Comparison of ENCODE assay signal across 30 mouse cellular contexts in the genomic region with DNA sequence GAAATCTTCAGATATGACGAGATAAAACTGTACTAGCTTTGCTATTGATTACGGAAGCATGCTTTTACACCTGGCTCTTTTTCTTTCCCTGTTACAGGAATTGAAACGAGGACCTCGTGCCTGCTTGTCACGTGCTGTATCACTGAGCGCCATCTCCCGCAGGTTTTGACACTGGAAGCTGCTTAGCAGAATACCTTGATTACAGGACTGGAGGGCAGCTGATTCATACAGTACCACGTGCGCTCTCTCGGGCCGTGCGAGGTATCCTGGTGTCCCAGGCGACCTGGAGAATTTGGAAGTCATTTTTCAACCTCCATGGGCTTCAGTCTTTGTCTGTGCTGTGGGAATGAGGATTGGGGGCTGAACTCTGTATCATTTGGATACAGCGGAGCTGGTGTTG.
A peak's percentile ranks its signal among the peaks of the same experiment; 100 is the strongest.
DNase-seq lines count a peak whose midpoint lies in the region; ATAC-seq lines count a peak whose summit lies in the region.
"Had no signal": no experiment of that assay in that cellular context is flagged by ENCODE, and none has a peak within 500 bp of the region (broad histone marks: within the 10 kb centered on the region; RNA-seq: fewer than 3 reads in every experiment).

No protein-coding gene starts in this region.

- no peak overlapping the region for H3K9ac ChIP-seq in hindbrain, embryonic 15.5 days
- no peak overlapping the region; the same call in 1 of the 2 replicates for H3K9ac ChIP-seq in midbrain, embryonic 16.5 days (ENCODE audit: low read depth, low read length)
- no peak overlapping the region for H3K9ac ChIP-seq in kidney, embryonic 14.5 days (ENCODE audit: low read depth, low read length)
- H3K9ac ChIP-seq: embryonic facial prominence, embryonic 12.5 days; heart, embryonic 12.5 days; limb, embryonic 15.5 days; liver, embryonic 13.5 days had no signal

- no peak overlapping the region; the same call in 1 of the 2 replicates for H3K4me2 ChIP-seq in hindbrain, embryonic 15.5 days
- no peak overlapping the region for H3K4me2 ChIP-seq in midbrain, embryonic 16.5 days (ENCODE audit: low read length)
- H3K4me2 ChIP-seq in kidney, embryonic 14.5 days (replicated peaks; ENCODE audit: low read depth, low read length) = no peak overlapping the region
- H3K4me2 ChIP-seq: embryonic facial prominence, embryonic 12.5 days; heart, embryonic 12.5 days; intestine, embryonic 15.5 days; limb, embryonic 15.5 days; liver, embryonic 13.5 days had no signal

- intact Hi-C loops in heart, postnatal 25 days (cut with DNase I) = loop anchor here (5.0 kb wide), 1 partner anchor 50 kb away; no protein-coding TSS in a partner anchor

- WGBS in hindbrain, embryonic 10.5 days = 88% methylated on average over 14 of the region's 14 CpGs
- WGBS in hindbrain, embryonic 15.5 days = 44% methylated on average over 14 of the region's 14 CpGs
- 64% methylated on average over 14 of the region's 14 CpGs for WGBS in midbrain, embryonic 16.5 days
- WGBS in kidney, embryonic 14.5 days = 84% methylated on average over 14 of the region's 14 CpGs

- no peaks in the 10 kb centered on the region for H3K27me3 ChIP-seq in hindbrain, embryonic 10.5 days (ENCODE audit: insufficient read depth, poor library complexity, severe bottlenecking)
- no peaks in the 10 kb centered on the region for H3K27me3 ChIP-seq in hindbrain, embryonic 15.5 days
- no peaks in the 10 kb centered on the region for H3K27me3 ChIP-seq in midbrain, embryonic 16.5 days (ENCODE audit: control insufficient read depth, insufficient read depth, low read depth, low read length)
- H3K27me3 ChIP-seq in kidney, embryonic 14.5 days (ENCODE audit: control insufficient read depth, insufficient read depth, low read length) = no peaks in the 10 kb centered on the region
- H3K27me3 ChIP-seq: embryonic facial prominence, embryonic 12.5 days; intestine, embryonic 15.5 days; limb, embryonic 15.5 days; neural tube, embryonic 13.5 days had no signal

- H3K36me3 ChIP-seq in hindbrain, embryonic 10.5 days = no peaks in the 10 kb centered on the region
- H3K36me3 ChIP-seq in hindbrain, embryonic 15.5 days = no peaks in the 10 kb centered on the region
- no peaks in the 10 kb centered on the region for H3K36me3 ChIP-seq in midbrain, embryonic 16.5 days (ENCODE audit: control insufficient read depth, insufficient read depth, low read length)
- H3K36me3 ChIP-seq in kidney, embryonic 14.5 days (ENCODE audit: control insufficient read depth, insufficient read depth, low read length) = no peaks in the 10 kb centered on the region
- H3K36me3 ChIP-seq: embryonic facial prominence, embryonic 12.5 days; G1E; heart, embryonic 12.5 days; intestine, embryonic 15.5 days; limb, embryonic 10.5 days; limb, embryonic 15.5 days; liver, embryonic 13.5 days; neural tube, embryonic 13.5 days had no signal

- H3K4me1 ChIP-seq in hindbrain, embryonic 10.5 days (replicated peaks) = peaks cover 32% of the 10 kb centered on the region
- peaks cover 21% of the 10 kb centered on the region for H3K4me1 ChIP-seq in hindbrain, embryonic 15.5 days (replicated peaks)
- H3K4me1 ChIP-seq in midbrain, embryonic 16.5 days (ENCODE audit: control insufficient read depth, insufficient read depth, low read length) = peaks cover 10% of the 10 kb centered on the region; the same call in 1 of the 2 replicates
- H3K4me1 ChIP-seq in kidney, embryonic 14.5 days (ENCODE audit: control insufficient read depth, insufficient read depth, low read length) = peaks cover 4% of the 10 kb centered on the region; the same call in 1 of the 2 replicates
- H3K4me1 ChIP-seq: liver, embryonic 13.5 days had no signal

- H3K27ac ChIP-seq in hindbrain, embryonic 10.5 days = peak overlapping the region; percentile 35; the same call in 1 of the 2 replicates
- H3K27ac ChIP-seq in hindbrain, embryonic 15.5 days (replicated peaks) = no peak overlapping the region
- peak overlapping the region; percentile 40; the same call in 1 of the 2 replicates for H3K27ac ChIP-seq in midbrain, embryonic 16.5 days (ENCODE audit: low read length)
- no peak overlapping the region for H3K27ac ChIP-seq in kidney, embryonic 14.5 days (ENCODE audit: low read depth, low read length)
- H3K27ac ChIP-seq: embryonic facial prominence, embryonic 12.5 days; heart, adult 2 months; intestine, embryonic 15.5 days; kidney, postnatal 0 days; limb, embryonic 15.5 days; liver, embryonic 13.5 days had no signal

- 0 out of 2 replicates have a peak, but pooled peaks cover 3% of the 10 kb centered on the region for H3K9me3 ChIP-seq in hindbrain, embryonic 10.5 days
- H3K9me3 ChIP-seq in hindbrain, embryonic 15.5 days = no peaks in the 10 kb centered on the region
- H3K9me3 ChIP-seq in midbrain, embryonic 16.5 days (replicated peaks; ENCODE audit: control insufficient read depth, low read length, poor library complexity, severe bottlenecking) = no peaks in the 10 kb centered on the region
- H3K9me3 ChIP-seq in kidney, embryonic 14.5 days (ENCODE audit: control insufficient read depth, low read length) = no peaks in the 10 kb centered on the region
- H3K9me3 ChIP-seq: embryonic facial prominence, embryonic 12.5 days; G1E; intestine, embryonic 15.5 days; limb, embryonic 10.5 days; limb, embryonic 15.5 days; liver, embryonic 13.5 days; neural tube, embryonic 13.5 days had no signal

- DNase-seq in heart, adult 11 months = peak; percentile 76
- DNase-seq in heart, postnatal 25 days (ENCODE audit: low spot score) = no peak
- DNase-seq in hindbrain, embryonic 10.5 days (ENCODE audit: low spot score) = no peak
- no peak for DNase-seq in frontal cortex, postnatal 10 days (ENCODE audit: low spot score in 2 of 2)
- no peak for DNase-seq in adrenal gland, postnatal 25 days
- DNase-seq: adrenal gland, adult 8-10 months; cerebellum, adult 11 months; cerebellum, adult 9-10 months; cerebellum, postnatal 36 days; gastrocnemius, postnatal 10 days; heart, adult 2 months; kidney, adult 2 months; kidney, postnatal 4 days; layer of hippocampus, postnatal 36 days; liver, embryonic 13.5 days; lung, adult 18-20 months; lung, postnatal 4 days had no signal

- H3K4me3 ChIP-seq in hindbrain, embryonic 10.5 days = no peak overlapping the region
- H3K4me3 ChIP-seq in hindbrain, embryonic 15.5 days = no peak overlapping the region
- H3K4me3 ChIP-seq in midbrain, embryonic 16.5 days (ENCODE audit: low read depth, low read length) = no peak overlapping the region
- H3K4me3 ChIP-seq in kidney, embryonic 14.5 days (ENCODE audit: low read length) = no peak overlapping the region
- H3K4me3 ChIP-seq: embryonic facial prominence, embryonic 12.5 days; heart, adult 2 months; heart, embryonic 12.5 days; intestine, embryonic 15.5 days; limb, embryonic 10.5 days; limb, embryonic 15.5 days; liver, embryonic 13.5 days; neural tube, embryonic 13.5 days had no signal

- ATAC-seq in hindbrain, embryonic 15.5 days (ENCODE audit: low FRiP score, low read depth) = 0 out of 2 replicates have a peak, but pooled peaks have one; percentile 40
- no peak for ATAC-seq in midbrain, embryonic 16.5 days
- ATAC-seq in kidney, embryonic 14.5 days (ENCODE audit: low FRiP score, low TSS enrichment) = no peak
- ATAC-seq: forebrain, embryonic 16.5 days; intestine, embryonic 15.5 days; lung, postnatal 0 days had no signal

Comparison
In these comparisons a context has a peak if more than half of its experiments do, and no peak if none do; other contexts are left out.
1. H3K27ac ChIP-seq: peak in hindbrain, embryonic 10.5 days (single experiment) and midbrain, embryonic 16.5 days (single experiment); none in hindbrain, embryonic 15.5 days (single experiment) and kidney, embryonic 14.5 days (single experiment).